Mouse (Mus musculus) cerebellum, postnatal 14 days (tissue): ENCODE measurements around the gene Frem2.

ENCODE experiments used
- DNase-seq, 2 experiments: peaks; one replicate each; pipeline ENCODE4 v3.0.0; 2021; ENCODE audit warnings: mixed read lengths in 2 of 2

The Frem2 gene

GRCm38 (mm10) chr3:53656878-53657561, at the start of gene Frem2:
TSS of gene Frem2 (minus strand) at chr3:53657355.
- DNase-seq = peak; percentile 73 to 78

GRCm38 (mm10) chr3:53705992-53706495, 48.9 kb upstream of the Frem2 start:
- DNase-seq = no peak

GRCm38 (mm10) chr3:53703126-53703505, 46.0 kb upstream of the Frem2 start:
- DNase-seq = peak; percentile 75 to 85

- DNase-seq = peak; percentile 17 to 30
These were observed 45.4 kb upstream of the Frem2 start for GRCm38 (mm10) chr3:53702421-53703125.

- DNase-seq = no peak
These were observed 44.8 kb upstream of the Frem2 start for GRCm38 (mm10) chr3:53701940-53702339.

GRCm38 (mm10) chr3:53687776-53688175, 30.6 kb upstream of the Frem2 start:
- DNase-seq = no peak

GRCm38 (mm10) chr3:53682244-53682643, 25.1 kb upstream of the Frem2 start:
- no peak for DNase-seq

- DNase-seq = no peak
These were observed 23.7 kb upstream of the Frem2 start for GRCm38 (mm10) chr3:53680816-53681215.

- no peak for DNase-seq
These were observed 17.1 kb upstream of the Frem2 start for GRCm38 (mm10) chr3:53674225-53674624.

GRCm38 (mm10) chr3:53669736-53670135, 12.6 kb upstream of the Frem2 start:
- no peak for DNase-seq

GRCm38 (mm10) chr3:53657744-53658534, 784 bp upstream of the Frem2 start:
- DNase-seq = peak; percentile 57 to 65

GRCm38 (mm10) chr3:53656328-53656877, 752 bp downstream of the Frem2 start:
- peak; percentile 39 to 51 for DNase-seq

GRCm38 (mm10) chr3:53655343-53655742, 1.8 kb downstream of the Frem2 start:
- DNase-seq = peak; percentile 23 to 59

GRCm38 (mm10) chr3:53650003-53650748, 7.0 kb downstream of the Frem2 start:
- peak; percentile 32 to 38 for DNase-seq

GRCm38 (mm10) chr3:53649425-53649824, 7.7 kb downstream of the Frem2 start:
- DNase-seq = no peak

- no peak for DNase-seq
These were observed 8.3 kb downstream of the Frem2 start for GRCm38 (mm10) chr3:53648902-53649301.

GRCm38 (mm10) chr3:53635948-53636347, 21.2 kb downstream of the Frem2 start:
- DNase-seq = no peak

GRCm38 (mm10) chr3:53631126-53631525, 26.0 kb downstream of the Frem2 start:
- DNase-seq = no peak

GRCm38 (mm10) chr3:53630630-53631029, 26.5 kb downstream of the Frem2 start:
- no peak for DNase-seq

- DNase-seq = no peak
These were observed 27.2 kb downstream of the Frem2 start for GRCm38 (mm10) chr3:53629966-53630365.

- no peak for DNase-seq
These were observed 33.9 kb downstream of the Frem2 start for GRCm38 (mm10) chr3:53623222-53623621.

GRCm38 (mm10) chr3:53620978-53621377, 36.2 kb downstream of the Frem2 start:
- DNase-seq = no peak
